Mouse (Mus musculus) fat pad, adult 2 months (tissue): ENCODE measurements around the gene Hist1h1t.

Source experiments
- DNase-seq: peaks from one replicate; pipeline ENCODE4 v3.0.0-alpha.2; 2011; ENCODE audit warnings: low read depth, low spot score; ENCODE audit errors: extremely low read depth

Hist1h1t gene

GRCm38 (mm10) chr13:23732156-23732804, 36.7 kb downstream of the Hist1h1t start:
- no peak for DNase-seq

- DNase-seq = no peak
Observed at GRCm38 (mm10) chr13:23737091-23737490, 41.5 kb downstream of the Hist1h1t start.

GRCm38 (mm10) chr13:23738041-23738440, 42.4 kb downstream of the Hist1h1t start:
- DNase-seq = no peak

DNA sequence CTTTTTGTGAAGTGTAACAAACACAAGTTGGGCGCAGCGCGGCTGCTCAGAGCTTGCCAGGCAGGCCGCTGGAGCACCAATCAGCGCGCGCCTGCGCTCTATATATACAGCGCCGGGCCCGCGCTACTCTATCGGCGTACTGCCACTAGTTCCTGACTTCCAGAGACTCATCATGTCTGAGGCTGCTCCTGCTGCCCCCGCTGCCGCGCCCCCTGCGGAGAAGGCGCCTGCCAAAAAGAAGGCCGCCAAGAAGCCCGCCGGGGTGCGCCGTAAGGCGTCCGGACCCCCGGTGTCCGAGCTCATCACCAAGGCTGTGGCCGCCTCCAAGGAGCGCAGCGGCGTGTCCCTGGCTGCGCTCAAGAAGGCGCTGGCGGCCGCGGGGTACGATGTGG, 43.1 kb downstream of the Hist1h1t start, which contains the start of gene Hist1h1c:
Gene Hist1h1c, plus strand, starts transcription at position 132 of the 392 bp plus-strand sequence.
- no peak for DNase-seq

DNA sequence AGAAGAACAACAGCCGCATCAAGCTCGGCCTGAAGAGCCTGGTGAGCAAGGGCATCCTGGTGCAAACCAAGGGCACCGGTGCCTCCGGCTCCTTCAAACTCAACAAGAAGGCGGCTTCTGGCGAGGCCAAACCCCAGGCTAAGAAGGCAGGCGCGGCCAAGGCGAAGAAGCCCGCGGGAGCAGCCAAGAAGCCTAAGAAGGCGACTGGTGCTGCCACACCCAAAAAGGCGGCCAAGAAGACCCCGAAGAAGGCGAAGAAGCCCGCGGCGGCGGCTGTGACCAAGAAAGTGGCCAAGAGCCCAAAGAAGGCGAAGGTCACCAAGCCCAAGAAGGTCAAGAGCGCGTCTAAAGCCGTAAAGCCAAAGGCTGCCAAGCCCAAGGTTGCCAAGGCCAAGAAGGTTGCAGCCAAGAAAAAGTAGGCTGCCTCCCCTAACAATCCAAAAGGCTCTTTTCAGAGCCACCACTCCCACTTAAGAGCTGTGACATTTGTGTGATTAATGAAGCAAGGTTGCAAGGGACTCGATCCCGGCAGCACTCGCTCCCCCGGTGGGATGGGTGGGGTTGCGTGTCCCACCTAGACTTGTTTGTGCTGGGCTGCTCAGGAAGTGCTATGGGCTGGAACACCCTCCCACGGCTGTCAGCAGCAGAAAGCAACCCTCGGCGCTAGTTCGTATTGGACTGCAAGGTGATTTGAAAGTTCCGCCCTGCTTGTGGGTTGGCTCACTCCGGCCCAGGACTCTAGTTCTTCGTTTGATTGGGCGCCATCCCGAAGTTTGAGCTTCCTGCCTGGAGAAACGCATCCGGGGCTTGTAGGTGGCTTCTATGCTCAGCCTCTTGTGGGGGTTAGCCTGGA, 43.7 kb downstream of the Hist1h1t start:
- no peak for DNase-seq

DNA sequence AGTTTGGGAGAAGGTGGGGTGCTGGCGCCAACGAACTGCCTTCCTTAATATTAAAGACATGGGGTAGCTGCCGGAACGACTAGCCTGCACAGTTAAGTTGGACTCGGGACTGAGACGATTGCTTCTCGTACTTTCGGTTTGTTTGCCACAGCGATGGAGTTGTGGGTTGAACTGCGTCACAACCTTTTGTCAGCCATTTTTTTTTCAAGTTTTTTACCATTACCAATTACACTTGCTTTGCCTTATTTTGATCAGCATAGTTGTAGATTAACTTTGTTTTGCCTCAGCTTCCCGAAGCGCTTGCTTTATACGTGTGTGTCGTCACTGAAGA, 44.3 kb downstream of the Hist1h1t start:
- no peak for DNase-seq

- no peak for DNase-seq
Observed at GRCm38 (mm10) chr13:23740256-23740840, 44.7 kb downstream of the Hist1h1t start.

DNA sequence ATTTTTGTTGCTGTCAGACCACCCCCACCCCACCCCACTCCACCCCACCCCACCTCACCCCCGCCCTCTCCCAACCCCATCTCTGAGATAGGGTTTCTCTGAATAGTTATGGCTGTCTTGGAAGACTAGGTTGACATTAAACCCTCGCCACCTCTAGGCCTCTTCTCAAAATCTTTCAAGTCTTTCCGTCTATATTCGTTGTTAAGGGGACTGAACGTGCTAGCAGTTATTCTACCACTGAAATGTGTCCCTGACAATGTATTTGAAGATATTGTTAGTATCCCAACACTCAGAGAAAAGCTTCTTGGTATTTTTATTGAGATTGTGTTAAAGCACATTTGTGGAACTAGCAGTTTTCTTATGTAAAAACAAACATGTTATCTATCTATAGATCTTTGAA, 45.3 kb downstream of the Hist1h1t start:
- no peak for DNase-seq

DNA sequence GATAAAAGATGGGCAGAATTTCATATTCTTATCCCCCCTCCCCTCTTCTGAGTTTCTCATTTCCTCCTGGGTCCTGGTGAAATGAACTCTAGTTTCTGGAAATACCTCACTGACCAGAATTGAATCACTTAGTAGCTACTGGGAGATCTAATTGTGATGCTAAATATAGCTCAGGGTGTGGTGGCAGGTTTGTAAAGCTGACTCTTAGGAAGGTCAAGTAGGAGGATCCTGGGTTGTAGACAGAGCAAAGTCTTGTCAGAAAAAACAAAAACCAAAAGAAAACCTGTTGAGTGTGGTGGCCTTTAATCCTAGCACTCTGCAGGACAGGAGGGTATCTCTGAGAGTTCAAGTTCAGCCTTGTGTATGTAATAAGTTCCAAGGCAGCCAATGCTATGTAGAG, 46.4 kb downstream of the Hist1h1t start:
- no peak for DNase-seq

DNA sequence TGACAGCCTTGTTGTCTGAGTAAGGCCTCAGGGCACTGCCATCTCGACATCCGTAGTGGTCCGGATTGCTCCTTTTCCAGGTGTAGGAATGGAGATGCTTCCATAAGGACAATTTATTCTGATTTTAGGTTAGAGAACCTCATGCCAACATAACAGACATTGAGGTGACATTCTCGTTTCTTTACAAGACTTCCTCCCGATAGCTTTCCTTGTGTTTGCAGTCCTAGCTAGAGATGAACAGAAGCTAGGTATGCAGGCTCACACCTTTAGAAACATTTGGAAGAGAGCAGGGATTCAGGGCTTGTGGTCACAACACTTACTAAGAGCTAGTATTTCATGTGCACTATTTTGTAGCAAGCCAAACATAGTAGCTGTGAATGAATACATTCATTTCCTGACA, 47.6 kb downstream of the Hist1h1t start:
- no peak for DNase-seq

GRCm38 (mm10) chr13:23743963-23744362, 48.3 kb downstream of the Hist1h1t start:
- no peak for DNase-seq

GRCm38 (mm10) chr13:23744421-23745380, 49.1 kb downstream of the Hist1h1t start:
- no peak for DNase-seq

- DNase-seq = no peak
Observed at GRCm38 (mm10) chr13:23745381-23746161, 50.0 kb downstream of the Hist1h1t start, which contains the start of gene Hist1h3c. Gene Hist1h3c (minus strand): TSS chr13:23745602.
